Mouse (Mus musculus) heart, embryonic 11.5 days (tissue): ENCODE results near the gene Azgp1. TPM values are rescaled to one million over a fixed set of nuclear protein-coding genes. Genes with fewer than 3 reads are reported as not detected.
"Not testable (repeated sequence)": the region's sequence is repeated elsewhere in the genome, so short reads cannot be mapped to it uniquely, and the experiment has no call there.

Experiments
- ATAC-seq: fragments of 200-750 bp; cut with Nextera tagmentation; replicated peaks from 2 replicates; pipeline ENCODE4 v1.8.0; 2017; ENCODE audit warnings: moderate library complexity; ENCODE audit not compliant: insufficient number of reproducible peaks, low FRiP score, low TSS enrichment
- H3K27ac ChIP-seq: fragments of 300-500 bp; sonication (generic); 2 replicates; pipeline ENCODE4 v1.5.1; 2014; ENCODE audit warnings: mild to moderate bottlenecking, low read depth, low read length
- H3K27me3 ChIP-seq: fragments of 300-500 bp; sonication (generic); 2 replicates; pipeline ENCODE4 v1.6.1; 2014; ENCODE audit warnings: mild to moderate bottlenecking, low read length, mixed read lengths; ENCODE audit not compliant: control insufficient read depth, insufficient read depth
- H3K36me3 ChIP-seq: fragments of 300-500 bp; sonication (generic); 2 replicates; pipeline ENCODE4 v1.6.1; 2014; ENCODE audit warnings: mild to moderate bottlenecking, low read length, moderate library complexity, mixed read lengths; ENCODE audit not compliant: control insufficient read depth, insufficient read depth
- H3K4me1 ChIP-seq: fragments of 300-500 bp; sonication (generic); 2 replicates; pipeline ENCODE4 v1.6.1; 2014; ENCODE audit warnings: low read length; ENCODE audit not compliant: control insufficient read depth, insufficient read depth
- H3K4me2 ChIP-seq: fragments of 300-500 bp; sonication (generic); 2 replicates; pipeline ENCODE4 v1.6.1; 2014; ENCODE audit warnings: mild to moderate bottlenecking, moderate library complexity
- H3K4me3 ChIP-seq: fragments of 300-500 bp; sonication (generic); 2 replicates; pipeline ENCODE4 v1.5.1; 2014; ENCODE audit warnings: low read depth, low read length
- H3K9ac ChIP-seq: fragments of 300-500 bp; sonication (generic); 2 replicates; pipeline ENCODE4 v1.6.1; 2014; ENCODE audit warnings: mild to moderate bottlenecking, low read depth, low read length, moderate library complexity
- H3K9me3 ChIP-seq: fragments of 300-500 bp; sonication (generic); replicated peaks from 2 replicates; pipeline ENCODE4 v1.6.1; 2016; ENCODE audit warnings: low read length; ENCODE audit not compliant: control insufficient read depth
- WGBS: fragments of 180-500 bp; shearing (Covaris S2); extraction: QIAGEN DNeasy Blood & Tissue Kit; methylation state at CpG from one replicate; pipeline ENCODE4 v1.1.7; 2014; ENCODE audit not compliant: insufficient replicate concordance; 5-methylcytosine and 5-hydroxymethylcytosine counted together
- polyA plus RNA-seq: library from polyadenylated mRNA; unstranded; fragments of >200 nt; fragmentation: Nextera tagmentation; extraction: Ambion mirVana; gene quantifications from 2 replicates; pipeline ENCODE4 v1.2.1, GENCODE M21; 2014

Gene Azgp1
- polyA plus RNA-seq, 1 experiment from 2014 or later = not detected

- Histone ChIP-seq H3K27ac (no peak overlapping the region), H3K27me3 (no peaks in the 10 kb centered on the region), H3K4me1 (no peaks in the 10 kb centered on the region), H3K4me3 (no peak overlapping the region), H3K36me3 (no peaks in the 10 kb centered on the region), H3K4me2 (no peak overlapping the region), H3K9me3 (no peaks in the 10 kb centered on the region), H3K9ac (no peak overlapping the region)
- 80% methylated on average over 5 of the region's 5 CpGs for WGBS
- no peak for ATAC-seq
Measured at GRCm38 (mm10) chr5:138009437-138009836, 28.1 kb downstream of the Azgp1 start.

GRCm38 (mm10) chr5:138012382-138012781, 31.1 kb downstream of the Azgp1 start:
- Histone ChIP-seq H3K27me3 (no peaks in the 10 kb centered on the region), H3K4me2 (no peak overlapping the region), H3K27ac (no peak overlapping the region), H3K4me3 (no peak overlapping the region), H3K4me1 (no peaks in the 10 kb centered on the region), H3K9ac (no peak overlapping the region), H3K36me3 (no peaks in the 10 kb centered on the region), H3K9me3 (no peaks in the 10 kb centered on the region)
- ATAC-seq = no peak
- WGBS = 81% methylated on average over 5 of the region's 5 CpGs

- no peaks in the 10 kb centered on the region for H3K9me3 ChIP-seq
- WGBS = 69% methylated on average over 2 of the region's 2 CpGs
- no peak overlapping the region for H3K27ac ChIP-seq
- no peaks in the 10 kb centered on the region for H3K4me1 ChIP-seq
- H3K36me3 ChIP-seq = no peaks in the 10 kb centered on the region
- no peak overlapping the region for H3K9ac ChIP-seq
- no peak overlapping the region for H3K4me2 ChIP-seq
- no peaks in the 10 kb centered on the region for H3K27me3 ChIP-seq
- no peak overlapping the region for H3K4me3 ChIP-seq
- ATAC-seq = no peak
Measured at GRCm38 (mm10) chr5:138016530-138016929, 35.2 kb downstream of the Azgp1 start.

GRCm38 (mm10) chr5:138016997-138017396, 35.7 kb downstream of the Azgp1 start:
- no peaks in the 10 kb centered on the region for H3K9me3 ChIP-seq
- no peak overlapping the region for H3K4me3 ChIP-seq
- H3K9ac ChIP-seq = no peak overlapping the region
- no peak overlapping the region for H3K4me2 ChIP-seq
- H3K27ac ChIP-seq = no peak overlapping the region
- no peaks in the 10 kb centered on the region for H3K4me1 ChIP-seq
- H3K36me3 ChIP-seq = no peaks in the 10 kb centered on the region
- ATAC-seq = no peak
- no peaks in the 10 kb centered on the region for H3K27me3 ChIP-seq

- H3K9ac ChIP-seq, H3K4me2 ChIP-seq, H3K27me3 ChIP-seq, H3K36me3 ChIP-seq, H3K9me3 ChIP-seq, ATAC-seq, H3K4me3 ChIP-seq, H3K27ac ChIP-seq, H3K4me1 ChIP-seq: not testable (repeated sequence)
- 84% methylated on average over 3 of the region's 4 CpGs for WGBS
Measured at GRCm38 (mm10) chr5:138019577-138019976, 38.3 kb downstream of the Azgp1 start.

GRCm38 (mm10) chr5:138020961-138021479, 39.7 kb downstream of the Azgp1 start, which contains the start of the genes Smok3a and Smok3b:
Gene Smok3a, plus strand, starts transcription at chr5:138021261.
Gene Smok3b, plus strand, starts transcription at chr5:138021429.
- not testable (repeated sequence) for H3K4me3 ChIP-seq, H3K9ac ChIP-seq, H3K4me2 ChIP-seq, H3K4me1 ChIP-seq, H3K27ac ChIP-seq, ATAC-seq, H3K36me3 ChIP-seq, H3K27me3 ChIP-seq, H3K9me3 ChIP-seq
- 79% methylated on average over 3 of the region's 7 CpGs for WGBS

Other genes with a start within 250 kb of the Azgp1 start
- 0.47 and 1.0 TPM in 2 replicates for gene Nyap1, start 239.9 kb upstream of the Azgp1 start, polyA plus RNA-seq
- 139 and 147 TPM in 2 replicates for gene Tsc22d4, start 235.8 kb upstream of the Azgp1 start, polyA plus RNA-seq
- gene Ppp1r35, start 202.7 kb upstream of the Azgp1 start, polyA plus RNA-seq = 29.9 and 35.3 TPM in 2 replicates
- 7.4 and 9.2 TPM in 2 replicates for gene Mepce, start 193.9 kb upstream of the Azgp1 start, polyA plus RNA-seq
- 12.4 and 13.7 TPM in 2 replicates for gene Zcwpw1, start 193.7 kb upstream of the Azgp1 start, polyA plus RNA-seq
- 2.1 and 2.9 TPM in 2 replicates for gene Pilra, start 145.2 kb upstream of the Azgp1 start, polyA plus RNA-seq
- 0.13 and 0.84 TPM in 2 replicates for gene Pilrb1, start 123.4 kb upstream of the Azgp1 start, polyA plus RNA-seq
- 2.1 and 2.7 TPM in 2 replicates for gene Pilrb2, start 109.7 kb upstream of the Azgp1 start, polyA plus RNA-seq
- gene Cyp3a13, start 59.9 kb upstream of the Azgp1 start, polyA plus RNA-seq = 0.09 TPM in 1 of 2 replicates, not detected in the other
- not detected in 2 replicates for gene Gjc3, start 18.4 kb upstream of the Azgp1 start, polyA plus RNA-seq
- not detected in 2 replicates for gene Smok3a, start 39.7 kb downstream of the Azgp1 start, polyA plus RNA-seq
- not detected in 2 replicates for gene Smok3b, start 39.9 kb downstream of the Azgp1 start, polyA plus RNA-seq
- gene Smok3c, start 71.7 kb downstream of the Azgp1 start, polyA plus RNA-seq = not detected in 2 replicates
- 13.0 and 18.1 TPM in 2 replicates for gene Zkscan1, start 103.6 kb downstream of the Azgp1 start, polyA plus RNA-seq
- 45.7 and 48.5 TPM in 2 replicates for gene Zscan21, start 135.4 kb downstream of the Azgp1 start, polyA plus RNA-seq
- gene Zfp113, start 174.2 kb downstream of the Azgp1 start, polyA plus RNA-seq = 8.0 and 10.0 TPM in 2 replicates
- gene Cops6, start 179.6 kb downstream of the Azgp1 start, polyA plus RNA-seq = 253 and 277 TPM in 2 replicates
- gene Ap4m1, start 190.5 kb downstream of the Azgp1 start, polyA plus RNA-seq = 10.2 TPM in 2 replicates
- gene Mcm7, start 190.9 kb downstream of the Azgp1 start, polyA plus RNA-seq = 139 and 143 TPM in 2 replicates
- gene Taf6, start 205.9 kb downstream of the Azgp1 start, polyA plus RNA-seq = 82.8 and 85.2 TPM in 2 replicates
- 31.7 and 33.7 TPM in 2 replicates for gene Cnpy4, start 206.0 kb downstream of the Azgp1 start, polyA plus RNA-seq
- 4.5 and 5.9 TPM in 2 replicates for gene Mblac1, start 212.8 kb downstream of the Azgp1 start, polyA plus RNA-seq
- gene Nxpe5, start 244.4 kb downstream of the Azgp1 start, polyA plus RNA-seq = not detected in 2 replicates